Mouse (Mus musculus) liver, embryonic 14.5 days (tissue): ENCODE results near the gene Rasgef1b.

Experiments used
- CTCF ChIP-seq: IDR thresholded peaks from 2 replicates; pipeline ENCODE4 v1.5.1; 2016; ENCODE audit warnings: antibody characterized with exemption, low read depth, control low read depth
- EP300 ChIP-seq: IDR thresholded peaks from 2 replicates; pipeline ENCODE4 v1.6.1; 2016; ENCODE audit warnings: antibody characterized with exemption, low read depth

- TF ChIP-seq CTCF, result no peak
- TF ChIP-seq EP300, result no peak
These were observed 354.4 kb downstream of the Rasgef1b start for GRCm38 (mm10) chr5:99374460-99374859.
